Mouse (Mus musculus): Measurements from ENCODE around the gene Rita1. TPM values are rescaled to one million over a fixed set of nuclear protein-coding genes. Genes with fewer than 3 reads are reported as not detected.
A peak's percentile ranks its signal among the peaks of the same experiment; 100 is the strongest.

Gene Rita1
- 15.3 and 16.1 TPM in 2 replicates for polyA plus RNA-seq (2015; fragmentation: Nextera tagmentation; extraction: Ambion mirVana)

- Histone ChIP-seq H3K9me3 (replicated peaks) (no peaks in the 10 kb centered on the region), H3K4me2 (peak within 1 kb of the TSS; percentile 86), H3K27me3 (no peaks in the 10 kb centered on the region), H3K27ac (peak within 1 kb of the TSS; percentile 91), H3K9ac (peak within 1 kb of the TSS; percentile 59), H3K4me1 (peaks cover 28% of the 10 kb centered on the region), H3K4me3 (replicated peaks) (peak within 1 kb of the TSS; percentile 63), H3K36me3 (peaks cover 38% of the 10 kb centered on the region)
- peak; percentile 89 for ATAC-seq (replicated peaks; ENCODE audit: low FRiP score)
- WGBS: under 1% methylated on average over 22 of the region's 22 CpGs
These were observed at the start of gene Rita1, which contains the start of gene Ddx54 for GRCm38 (mm10) chr5:120612442-120612821. TSS of gene Rita1 (minus strand) at chr5:120612589. TSS of gene Ddx54 (plus strand) at chr5:120612739.

DNA sequence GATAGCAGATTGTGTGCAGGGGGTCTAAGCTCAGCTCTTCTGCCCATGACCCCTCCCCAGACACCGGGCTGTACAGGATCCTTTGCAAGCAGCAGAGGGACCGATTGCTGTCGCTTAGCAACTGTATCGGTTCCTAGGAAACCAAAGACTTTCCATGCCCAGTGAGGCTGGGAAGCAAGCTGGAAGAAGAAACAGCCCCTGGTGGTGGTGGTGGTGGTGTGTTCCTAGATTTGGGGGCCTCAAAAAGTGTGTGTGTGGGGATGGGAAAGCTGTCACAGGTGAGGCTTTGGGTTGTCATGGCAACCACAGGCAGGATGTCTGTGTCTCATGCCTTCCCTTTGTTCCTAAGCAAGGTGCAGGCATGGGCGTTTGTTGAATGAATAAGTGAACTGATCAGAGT, 48.4 kb upstream of the Rita1 start:
- Histone ChIP-seq H3K4me3 (replicated peaks) (no peak overlapping the region), H3K9ac (no peak overlapping the region), H3K4me2 (no peak overlapping the region), H3K9me3 (replicated peaks) (no peaks in the 10 kb centered on the region), H3K27me3 (peaks cover 20% of the 10 kb centered on the region; the same call in 1 of the 2 replicates), H3K36me3 (no peaks in the 10 kb centered on the region), H3K27ac (no peak overlapping the region), H3K4me1 (no peaks in the 10 kb centered on the region)
- WGBS: 55% methylated on average over 5 of the region's 5 CpGs
- ATAC-seq (replicated peaks; ENCODE audit: low FRiP score): no peak

DNA sequence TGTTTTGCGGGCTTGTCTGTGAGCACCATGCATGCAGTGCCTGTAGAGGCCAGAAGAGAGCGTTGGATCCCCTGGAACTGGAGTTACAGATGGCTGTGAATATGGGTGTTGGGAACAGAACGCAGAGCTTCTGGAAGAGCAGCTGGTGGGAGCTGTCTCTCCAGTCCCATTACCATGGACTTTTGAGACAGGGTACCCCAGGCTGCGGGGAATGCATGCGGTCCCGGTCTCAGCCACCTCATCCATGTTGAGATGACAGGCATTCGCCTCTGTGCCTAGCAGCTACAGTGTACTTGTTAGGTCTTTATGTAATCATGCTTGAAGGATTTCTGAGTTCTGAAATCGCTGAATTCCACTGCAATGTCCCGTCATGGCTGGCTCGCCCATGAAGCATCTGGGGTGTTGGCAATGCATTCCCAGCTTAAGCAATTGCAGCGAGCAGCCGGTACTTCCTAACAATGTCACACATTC, 43.9 kb upstream of the Rita1 start:
- Histone ChIP-seq H3K36me3 (no peaks in the 10 kb centered on the region), H3K9ac (no peak overlapping the region), H3K27me3 (peaks cover 27% of the 10 kb centered on the region), H3K4me2 (no peak overlapping the region), H3K4me3 (replicated peaks) (no peak overlapping the region), H3K27ac (no peak overlapping the region), H3K4me1 (no peaks in the 10 kb centered on the region), H3K9me3 (replicated peaks) (no peaks in the 10 kb centered on the region)
- ATAC-seq (replicated peaks; ENCODE audit: low FRiP score): no peak
- WGBS: 88% methylated on average over 12 of the region's 12 CpGs

GRCm38 (mm10) chr5:120653873-120654272, 41.5 kb upstream of the Rita1 start:
- Histone ChIP-seq H3K27ac (no peak overlapping the region), H3K36me3 (no peaks in the 10 kb centered on the region), H3K4me3 (replicated peaks) (no peak overlapping the region), H3K4me1 (peaks cover 8% of the 10 kb centered on the region), H3K9me3 (replicated peaks) (no peaks in the 10 kb centered on the region), H3K4me2 (no peak overlapping the region), H3K9ac (no peak overlapping the region), H3K27me3 (peaks cover 50% of the 10 kb centered on the region)
- ATAC-seq (replicated peaks; ENCODE audit: low FRiP score): no peak
- 85% methylated on average over 2 of the region's 2 CpGs for WGBS

GRCm38 (mm10) chr5:120652915-120653701, 40.7 kb upstream of the Rita1 start:
- 80% methylated on average over 28 of the region's 28 CpGs for WGBS

DNA sequence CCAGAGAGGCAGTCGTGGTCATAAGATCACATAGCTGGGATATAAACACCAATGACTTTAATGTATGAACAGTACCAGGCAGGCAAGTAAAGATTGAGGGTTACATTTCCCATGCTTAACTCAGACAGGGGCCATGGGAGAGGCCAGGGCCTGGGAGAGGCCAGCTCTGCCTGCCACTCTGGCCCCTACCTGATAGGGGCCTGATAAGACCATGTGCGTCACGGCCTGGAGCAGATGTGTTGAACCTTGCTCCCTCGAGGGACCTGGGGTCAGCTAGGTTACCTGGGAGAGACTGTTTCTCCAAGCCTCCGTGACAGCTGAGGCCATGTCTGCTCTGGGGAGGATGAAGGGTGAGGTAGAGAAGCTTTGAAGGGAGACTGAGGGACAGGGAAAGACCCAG, 38.8 kb upstream of the Rita1 start:
- H3K27ac ChIP-seq: no peak overlapping the region
- no peak overlapping the region for H3K9ac ChIP-seq
- peaks cover 20% of the 10 kb centered on the region for H3K4me1 ChIP-seq
- H3K27me3 ChIP-seq: peaks cover 61% of the 10 kb centered on the region
- H3K9me3 ChIP-seq (replicated peaks): no peaks in the 10 kb centered on the region
- H3K4me3 ChIP-seq (replicated peaks): no peak overlapping the region
- no peak overlapping the region for H3K4me2 ChIP-seq
- WGBS: 56% methylated on average over 5 of the region's 5 CpGs
- ATAC-seq (replicated peaks; ENCODE audit: low FRiP score): no peak
- no peaks in the 10 kb centered on the region for H3K36me3 ChIP-seq

More at GRCm38 (mm10) chr5:120652915-120653701, 40.7 kb upstream of the Rita1 start:
- Histone ChIP-seq H3K9me3 (replicated peaks) (no peaks in the 10 kb centered on the region), H3K9ac (no peak overlapping the region), H3K4me2 (no peak overlapping the region), H3K27me3 (peaks cover 55% of the 10 kb centered on the region), H3K4me3 (replicated peaks) (no peak overlapping the region), H3K4me1 (peaks cover 16% of the 10 kb centered on the region), H3K27ac (no peak overlapping the region), H3K36me3 (no peaks in the 10 kb centered on the region)
- no peak for ATAC-seq (replicated peaks; ENCODE audit: low FRiP score)

GRCm38 (mm10) chr5:120649938-120650337, 37.5 kb upstream of the Rita1 start:
- Histone ChIP-seq H3K27ac (no peak overlapping the region), H3K36me3 (no peaks in the 10 kb centered on the region), H3K9ac (no peak overlapping the region), H3K4me3 (replicated peaks) (no peak overlapping the region), H3K4me1 (peaks cover 20% of the 10 kb centered on the region), H3K27me3 (peaks cover 62% of the 10 kb centered on the region), H3K9me3 (replicated peaks) (no peaks in the 10 kb centered on the region), H3K4me2 (no peak overlapping the region)
- no peak for ATAC-seq (replicated peaks; ENCODE audit: low FRiP score)
- WGBS: 23% methylated on average over 13 of the region's 13 CpGs

DNA sequence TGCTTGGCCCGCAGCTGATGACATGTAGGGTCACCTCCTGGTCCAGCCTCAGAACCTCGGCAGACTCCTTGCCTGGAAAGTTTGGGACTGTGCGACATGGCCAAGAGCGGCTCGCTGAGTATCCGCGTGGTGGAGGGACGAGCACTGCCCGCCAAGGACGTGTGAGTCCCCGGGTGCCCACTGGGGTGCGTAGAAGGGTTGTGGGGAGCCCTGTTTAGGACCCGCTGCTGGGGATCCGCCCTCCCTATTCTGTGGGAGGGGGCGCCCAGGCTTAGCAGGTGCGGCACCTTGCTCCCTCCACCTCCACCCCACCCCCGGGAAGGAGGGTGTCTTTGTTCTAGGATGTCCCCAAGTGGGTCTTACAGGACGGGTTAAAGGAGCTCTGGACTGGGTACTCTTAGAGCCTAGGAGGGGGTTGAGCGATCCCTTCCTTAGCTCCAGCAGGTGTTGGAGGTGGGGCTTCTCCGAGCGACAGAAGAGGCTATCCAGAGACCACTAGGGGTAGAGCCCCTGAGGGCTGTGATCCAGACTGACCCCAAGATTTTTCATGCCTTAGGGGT, 37.1 kb upstream of the Rita1 start:
- peak overlapping the region; percentile 61 for H3K4me2 ChIP-seq
- H3K9ac ChIP-seq: peak overlapping the region; percentile 33; the same call in 1 of the 2 replicates
- peak; percentile 61 for ATAC-seq (replicated peaks; ENCODE audit: low FRiP score)
- peaks cover 20% of the 10 kb centered on the region for H3K4me1 ChIP-seq
- no peak overlapping the region for H3K27ac ChIP-seq
- no peaks in the 10 kb centered on the region for H3K9me3 ChIP-seq (replicated peaks)
- H3K27me3 ChIP-seq: peaks cover 62% of the 10 kb centered on the region
- peak overlapping the region; percentile 34 for H3K4me3 ChIP-seq (replicated peaks)
- no peaks in the 10 kb centered on the region for H3K36me3 ChIP-seq
- 3% methylated on average over 21 of the region's 21 CpGs for WGBS

DNA sequence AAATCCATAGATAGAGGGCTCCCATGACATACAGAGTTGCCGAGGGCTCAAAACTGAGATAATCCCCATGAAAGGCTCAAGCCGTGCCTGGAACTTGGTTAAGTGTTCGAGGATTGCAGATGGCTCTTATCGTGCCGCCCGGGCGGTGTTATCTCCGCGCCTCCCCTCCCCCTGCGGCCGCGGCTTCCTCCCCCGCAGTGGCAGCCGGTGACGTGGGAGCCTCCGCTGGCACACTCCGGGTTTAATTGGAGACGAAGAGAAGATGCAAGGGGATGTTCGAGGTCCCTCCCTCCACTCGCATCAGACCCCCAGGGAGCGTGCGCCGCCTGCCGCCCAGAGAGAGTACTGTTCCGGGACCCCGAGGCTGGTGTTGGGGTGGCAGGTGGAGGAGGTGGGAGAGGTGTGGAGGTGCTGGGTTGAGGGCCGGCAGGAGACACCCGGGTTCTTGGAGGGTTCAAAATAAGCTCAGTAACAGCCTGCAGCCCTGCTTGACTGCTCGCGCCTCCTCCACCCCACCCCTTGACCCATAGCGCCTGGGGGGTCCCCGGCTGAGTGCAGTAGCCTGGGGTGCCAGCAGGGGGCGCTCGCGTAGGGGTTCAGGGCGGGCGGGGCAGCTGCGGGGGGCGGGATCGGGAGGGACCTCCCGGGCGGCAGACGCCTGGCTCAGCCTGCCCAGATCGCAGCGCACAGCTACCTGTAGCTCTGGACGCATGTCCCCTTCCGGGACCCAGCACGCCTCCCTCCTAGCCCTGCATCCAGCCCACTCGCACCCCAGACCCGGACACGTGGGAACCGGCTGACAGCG, 36.4 kb upstream of the Rita1 start, which contains the start of gene Rasal1:
Gene Rasal1, plus strand, starts transcription at position 244 of the 805 bp plus-strand sequence.
- ATAC-seq (replicated peaks; ENCODE audit: low FRiP score): peak; percentile 65
- Histone ChIP-seq H3K27ac (no peak within 1 kb of the TSS), H3K9ac (peak within 1 kb of the TSS; percentile 33; the same call in 1 of the 2 replicates), H3K27me3 (peaks cover 62% of the 10 kb centered on the region), H3K4me1 (peaks cover 24% of the 10 kb centered on the region), H3K36me3 (no peaks in the 10 kb centered on the region), H3K4me3 (replicated peaks) (peak within 1 kb of the TSS; percentile 34), H3K4me2 (peak within 1 kb of the TSS; percentile 61), H3K9me3 (replicated peaks) (no peaks in the 10 kb centered on the region)
- under 1% methylated on average over 51 of the region's 53 CpGs for WGBS

- Histone ChIP-seq H3K36me3 (no peaks in the 10 kb centered on the region), H3K4me3 (replicated peaks) (peak overlapping the region; percentile 34; the same call in 1 of the 2 replicates), H3K27ac (no peak overlapping the region), H3K9ac (no peak overlapping the region), H3K4me2 (peak overlapping the region; percentile 61), H3K9me3 (replicated peaks) (no peaks in the 10 kb centered on the region), H3K4me1 (peaks cover 28% of the 10 kb centered on the region), H3K27me3 (peaks cover 62% of the 10 kb centered on the region)
- ATAC-seq (replicated peaks; ENCODE audit: low FRiP score): no peak
- 23% methylated on average over 12 of the region's 12 CpGs for WGBS
These were observed 35.6 kb upstream of the Rita1 start for GRCm38 (mm10) chr5:120647814-120648491.

DNA sequence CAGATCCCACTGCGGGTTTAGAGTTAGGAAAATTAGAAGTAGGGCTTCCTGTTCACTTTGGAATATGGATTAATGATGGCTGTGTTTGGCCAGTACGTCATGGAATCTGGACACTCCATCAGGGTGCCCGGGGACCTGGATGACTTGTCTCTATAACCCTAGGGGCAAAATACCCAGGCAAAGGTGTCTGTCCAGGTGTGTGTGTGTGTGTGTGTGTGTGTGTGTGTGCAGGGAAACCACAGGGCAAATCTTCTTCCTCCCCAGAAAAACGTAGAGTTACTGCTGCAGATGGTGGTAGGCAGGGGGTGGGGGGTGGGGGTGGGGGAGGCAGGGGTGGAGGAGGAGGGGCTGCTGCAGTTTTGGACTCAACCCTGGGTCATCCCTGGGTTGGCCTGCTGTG, 35.0 kb upstream of the Rita1 start:
- H3K4me2 ChIP-seq: no peak overlapping the region
- peaks cover 56% of the 10 kb centered on the region for H3K27me3 ChIP-seq
- no peak overlapping the region for H3K9ac ChIP-seq
- H3K4me3 ChIP-seq (replicated peaks): no peak overlapping the region
- no peaks in the 10 kb centered on the region for H3K36me3 ChIP-seq
- peaks cover 28% of the 10 kb centered on the region for H3K4me1 ChIP-seq
- no peak for ATAC-seq (replicated peaks; ENCODE audit: low FRiP score)
- no peak overlapping the region for H3K27ac ChIP-seq
- H3K9me3 ChIP-seq (replicated peaks): no peaks in the 10 kb centered on the region
- WGBS: 61% methylated on average over 4 of the region's 4 CpGs
